Mouse (Mus musculus) layer of hippocampus, postnatal 14 days (tissue): ENCODE results near the gene Abr. TPM values are rescaled to one million over a fixed set of nuclear protein-coding genes. Genes with fewer than 3 reads are reported as not detected.

Experiments
- DNase-seq, 2 experiments: peaks; one replicate each; pipeline ENCODE4 v3.0.0; 2021 to 2022; ENCODE audit warnings: low spot score in 2 of 2, mixed read lengths in 1 of 2
- total RNA-seq, 2 experiments: library from RNA; stranded (reverse); gene quantifications; 2 replicates each; pipeline ENCODE4 v1.2.3; 2021

Abr gene
- total RNA-seq, 2 experiments from 2014 or later = 412 to 440 TPM

GRCm38 (mm10) chr11:76415985-76416384, 206.1 kb downstream of the Abr start:
- no peak for DNase-seq

GRCm38 (mm10) chr11:76415001-76415400, 207.1 kb downstream of the Abr start:
- no peak for DNase-seq

- DNase-seq = no peak
These were observed 208.9 kb downstream of the Abr start for GRCm38 (mm10) chr11:76413202-76413601.

- peak in 1 of 2 experiments; percentile 70 for DNase-seq
These were observed 211.3 kb downstream of the Abr start for GRCm38 (mm10) chr11:76410826-76411225.

GRCm38 (mm10) chr11:76406702-76407583, 215.2 kb downstream of the Abr start, which contains the start of gene Timm22:
Gene Timm22, plus strand, starts transcription at chr11:76406952.
- DNase-seq = peak; percentile 96 to 98

GRCm38 (mm10) chr11:76405626-76406264, 216.4 kb downstream of the Abr start:
- no peak for DNase-seq

- DNase-seq = no peak
These were observed 217.0 kb downstream of the Abr start for GRCm38 (mm10) chr11:76405113-76405512.

- DNase-seq = no peak
These were observed 220.7 kb downstream of the Abr start for GRCm38 (mm10) chr11:76401398-76401797.

- DNase-seq = peak in 1 of 2 experiments; percentile 72
These were observed 222.4 kb downstream of the Abr start for GRCm38 (mm10) chr11:76399587-76400330.

- DNase-seq = peak; percentile 70 to 76
These were observed 223.1 kb downstream of the Abr start, which contains the start of gene Nxn for GRCm38 (mm10) chr11:76398798-76399586. Gene Nxn, minus strand, starts transcription at chr11:76399140.

GRCm38 (mm10) chr11:76398312-76398797, 223.8 kb downstream of the Abr start:
- no peak for DNase-seq

GRCm38 (mm10) chr11:76397650-76398311, 224.3 kb downstream of the Abr start:
- DNase-seq = no peak

GRCm38 (mm10) chr11:76392996-76393395, 229.1 kb downstream of the Abr start:
- DNase-seq = no peak

- no peak for DNase-seq
These were observed 229.6 kb downstream of the Abr start for GRCm38 (mm10) chr11:76392532-76392931.

- no peak for DNase-seq
These were observed 233.4 kb downstream of the Abr start for GRCm38 (mm10) chr11:76388711-76389110.

- no peak for DNase-seq
These were observed 235.0 kb downstream of the Abr start for GRCm38 (mm10) chr11:76387097-76387496.

GRCm38 (mm10) chr11:76385746-76386145, 236.4 kb downstream of the Abr start:
- no peak for DNase-seq

- no peak for DNase-seq
These were observed 237.1 kb downstream of the Abr start for GRCm38 (mm10) chr11:76385017-76385416.

- DNase-seq = no peak
These were observed 237.8 kb downstream of the Abr start for GRCm38 (mm10) chr11:76384307-76384706.
